Mouse (Mus musculus) stomach, postnatal 0 days (tissue): ENCODE data around the gene Slc15a3. TPM values are rescaled to one million over a fixed set of nuclear protein-coding genes. Genes with fewer than 3 reads are reported as not detected.

ENCODE experiments used
- ATAC-seq: fragments of 200-750 bp; cut with Nextera tagmentation; 2 replicates; pipeline ENCODE4 v1.8.0; 2017; ENCODE audit not compliant: low FRiP score, low TSS enrichment
- DNase-seq: peaks from one replicate; pipeline ENCODE4 v3.0.0-alpha.2; 2016; ENCODE audit warnings: low spot score
- H3K27ac ChIP-seq: fragments of 300-500 bp; sonication (generic); replicated peaks from 2 replicates; pipeline ENCODE4 v1.5.1; 2014; ENCODE audit warnings: mild to moderate bottlenecking, control low read depth
- H3K27me3 ChIP-seq: fragments of 300-500 bp; sonication (generic); 2 replicates; pipeline ENCODE4 v1.6.1; 2014; ENCODE audit warnings: low read length; ENCODE audit not compliant: control insufficient read depth, insufficient read depth
- H3K36me3 ChIP-seq: fragments of 300-500 bp; sonication (generic); 2 replicates; pipeline ENCODE4 v1.6.1; 2014; ENCODE audit warnings: low read length, mixed read lengths; ENCODE audit not compliant: control insufficient read depth, insufficient read depth
- H3K4me1 ChIP-seq: fragments of 300-500 bp; sonication (generic); replicated peaks from 2 replicates; pipeline ENCODE4 v1.6.1; 2014; ENCODE audit warnings: antibody characterized with exemption; ENCODE audit not compliant: control insufficient read depth, insufficient read depth
- H3K4me2 ChIP-seq: fragments of 300-500 bp; sonication (generic); replicated peaks from 2 replicates; pipeline ENCODE4 v1.6.1; 2014; ENCODE audit warnings: low read depth, mild to moderate bottlenecking, control low read depth, moderate library complexity
- H3K4me3 ChIP-seq: fragments of 300-500 bp; sonication (generic); 2 replicates; pipeline ENCODE4 v1.5.1; 2014; ENCODE audit warnings: low read depth, low read length, control low read depth
- H3K9ac ChIP-seq: fragments of 300-500 bp; sonication (generic); 2 replicates; pipeline ENCODE4 v1.6.1; 2014; ENCODE audit warnings: mild to moderate bottlenecking, low read length, control low read depth, mixed read lengths
- H3K9me3 ChIP-seq: fragments of 300-500 bp; sonication (generic); 2 replicates; pipeline ENCODE4 v1.6.1; 2016; ENCODE audit warnings: low read length; ENCODE audit not compliant: control insufficient read depth
- CTCF ChIP-seq: IDR thresholded peaks from 2 replicates; pipeline ENCODE4 v1.5.1; 2016; ENCODE audit warnings: antibody characterized with exemption, low read depth, mild to moderate bottlenecking, moderate library complexity
- EP300 ChIP-seq: optimal IDR thresholded peaks from 2 replicates; pipeline ENCODE3; 2016; ENCODE audit warnings: antibody characterized with exemption
- WGBS: fragments of 180-500 bp; shearing (Covaris S2); extraction: QIAGEN DNeasy Blood & Tissue Kit; methylation state at CpG from one replicate; pipeline ENCODE4 v1.1.7; 2014; 5-methylcytosine and 5-hydroxymethylcytosine counted together
- polyA plus RNA-seq: library from polyadenylated mRNA; unstranded; fragments of >200 nt; fragmentation: Nextera tagmentation; extraction: Ambion mirVana; gene quantifications from 2 replicates; pipeline ENCODE4 v1.2.1, GENCODE M21; 2015

The Slc15a3 gene
- polyA plus RNA-seq, 1 experiment from 2014 or later, result 5.2 TPM

GRCm38 (mm10) chr19:10847311-10848087 is 8.0 kb downstream of the Slc15a3 start:
- Histone ChIP-seq H3K9me3 (no peaks in the 10 kb centered on the region), H3K4me3 (no peak overlapping the region), H3K27me3 (no peaks in the 10 kb centered on the region), H3K9ac (no peak overlapping the region), H3K4me1 (no peaks in the 10 kb centered on the region; the same call in 1 of the 2 replicates), H3K36me3 (no peaks in the 10 kb centered on the region), H3K4me2 (no peak overlapping the region), H3K27ac (no peak overlapping the region)
- DNase-seq (no peak), ATAC-seq (no peak)
- TF ChIP-seq CTCF (no peak), EP300 (no peak)
- WGBS, result 40% methylated on average over 3 of the region's 3 CpGs

GRCm38 (mm10) chr19:10855422-10855821 is 15.9 kb downstream of the Slc15a3 start:
- 76% methylated on average over 3 of the region's 3 CpGs for WGBS
- Histone ChIP-seq H3K27me3 (no peaks in the 10 kb centered on the region), H3K9me3 (no peaks in the 10 kb centered on the region), H3K4me1 (no peaks in the 10 kb centered on the region), H3K27ac (no peak overlapping the region), H3K36me3 (peaks cover 2% of the 10 kb centered on the region; the same call in 1 of the 2 replicates), H3K4me2 (no peak overlapping the region), H3K4me3 (no peak overlapping the region), H3K9ac (no peak overlapping the region)
- no peak for DNase-seq
- no peak for ATAC-seq
- TF ChIP-seq CTCF (no peak), EP300 (no peak)

- WGBS, result 33% methylated on average over 2 of the region's 2 CpGs
- H3K36me3 ChIP-seq, result peaks cover 2% of the 10 kb centered on the region; the same call in 1 of the 2 replicates
- no peak for ATAC-seq
Observed at GRCm38 (mm10) chr19:10856520-10856919, 17.0 kb downstream of the Slc15a3 start.

GRCm38 (mm10) chr19:10860072-10860497 is 20.6 kb downstream of the Slc15a3 start:
- no peaks in the 10 kb centered on the region for H3K9me3 ChIP-seq
- ATAC-seq, result peak; percentile 7; the same call in 1 of the 2 replicates
- no peaks in the 10 kb centered on the region for H3K4me1 ChIP-seq
- H3K9ac ChIP-seq, result no peak overlapping the region
- no peak for TF ChIP-seq EP300
- TF ChIP-seq CTCF, result peak; percentile 40
- H3K27ac ChIP-seq, result no peak overlapping the region
- 50% methylated on average over 22 of the region's 22 CpGs for WGBS
- DNase-seq, result no peak
- no peak overlapping the region for H3K4me2 ChIP-seq
- no peaks in the 10 kb centered on the region for H3K27me3 ChIP-seq
- H3K36me3 ChIP-seq, result peaks cover 14% of the 10 kb centered on the region
- no peak overlapping the region for H3K4me3 ChIP-seq

More at GRCm38 (mm10) chr19:10856520-10856919, 17.0 kb downstream of the Slc15a3 start:
- no peak for DNase-seq
- Histone ChIP-seq H3K27ac (no peak overlapping the region), H3K27me3 (no peaks in the 10 kb centered on the region), H3K9ac (no peak overlapping the region), H3K4me1 (no peaks in the 10 kb centered on the region), H3K9me3 (no peaks in the 10 kb centered on the region), H3K4me3 (no peak overlapping the region), H3K4me2 (no peak overlapping the region)
- TF ChIP-seq CTCF (no peak), EP300 (no peak)

- H3K4me3 ChIP-seq, result no peak overlapping the region
- H3K4me1 ChIP-seq, result peaks cover 8% of the 10 kb centered on the region; the same call in 1 of the 2 replicates
- no peaks in the 10 kb centered on the region for H3K27me3 ChIP-seq
- H3K9ac ChIP-seq, result no peak overlapping the region
- no peak overlapping the region for H3K27ac ChIP-seq
- TF ChIP-seq CTCF (no peak), EP300 (no peak)
- WGBS, result 90% methylated on average over 13 of the region's 13 CpGs
- H3K4me2 ChIP-seq, result no peak overlapping the region
- ATAC-seq, result no peak
- no peak for DNase-seq
- H3K36me3 ChIP-seq, result peaks cover 14% of the 10 kb centered on the region
- no peaks in the 10 kb centered on the region for H3K9me3 ChIP-seq
Observed at GRCm38 (mm10) chr19:10866351-10866750, 26.8 kb downstream of the Slc15a3 start.

- Histone ChIP-seq H3K4me3 (peak overlapping the region; percentile 66), H3K9me3 (no peaks in the 10 kb centered on the region), H3K36me3 (peaks cover 20% of the 10 kb centered on the region), H3K4me2 (peak overlapping the region; percentile 82), H3K4me1 (peaks cover 8% of the 10 kb centered on the region; the same call in 1 of the 2 replicates), H3K27me3 (no peaks in the 10 kb centered on the region), H3K9ac (peak overlapping the region; percentile 76), H3K27ac (no peak overlapping the region)
- TF ChIP-seq EP300 (no peak), CTCF (no peak)
- 24% methylated on average over 5 of the region's 5 CpGs for WGBS
- DNase-seq, result no peak
- ATAC-seq, result no peak
Observed at GRCm38 (mm10) chr19:10867946-10868622, 28.6 kb downstream of the Slc15a3 start.
